Mouse (Mus musculus) heart, postnatal 0 days (tissue): ENCODE results near the gene Eddm3b.

ENCODE experiments used
- CTCF ChIP-seq: IDR thresholded peaks from 2 replicates; pipeline ENCODE4 v1.5.1; 2016; ENCODE audit warnings: antibody characterized with exemption, control low read depth, low read depth
- EP300 ChIP-seq: IDR thresholded peaks from 2 replicates; pipeline ENCODE4 v1.6.1; 2016; ENCODE audit warnings: antibody characterized with exemption, low read depth

GRCm38 (mm10) chr14:51088166-51088969, 25.9 kb upstream of the Eddm3b start:
- TF ChIP-seq CTCF (no peak), EP300 (no peak)
